Mouse (Mus musculus): ENCODE results near the gene Prl8a2. TPM values are rescaled to one million over a fixed set of nuclear protein-coding genes. Genes with fewer than 3 reads are reported as not detected.

The Prl8a2 gene
- not detected in 2 replicates for polyA plus RNA-seq (2016; fragmentation: Nextera tagmentation; extraction: Ambion mirVana)

DNA sequence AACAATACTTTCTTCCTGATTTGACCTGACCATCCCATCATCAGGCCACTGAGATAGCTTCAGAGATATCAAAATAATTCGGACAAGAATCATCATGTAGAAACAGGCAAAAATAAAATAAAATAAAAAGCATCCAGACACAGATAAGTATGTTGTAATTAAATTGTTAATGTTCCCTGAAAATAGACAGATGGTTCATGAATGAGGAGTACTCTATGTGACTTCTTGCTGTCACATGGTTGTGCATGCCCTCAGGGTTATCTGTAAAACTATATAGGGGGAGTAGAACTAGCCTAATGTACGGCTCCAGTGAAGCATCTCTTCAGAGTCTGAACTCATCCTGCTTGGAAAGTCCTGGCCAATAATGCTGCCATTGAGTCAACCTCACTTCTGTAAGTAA lies at the start of gene Prl8a2:
TSS of gene Prl8a2 (plus strand) at position 301 of the 400 bp plus-strand sequence.
- 45% methylated on average over 2 of the region's 2 CpGs for WGBS (ENCODE audit: insufficient replicate concordance)
- Histone ChIP-seq H3K9me3 (replicated peaks) (no peaks in the 10 kb centered on the region), H3K4me2 (no peak within 1 kb of the TSS), H3K27me3 (replicated peaks) (no peaks in the 10 kb centered on the region), H3K4me1 (no peaks in the 10 kb centered on the region), H3K36me3 (no peaks in the 10 kb centered on the region), H3K27ac (no peak within 1 kb of the TSS), H3K4me3 (no peak within 1 kb of the TSS), H3K9ac (no peak within 1 kb of the TSS)
- no peak for ATAC-seq

DNA sequence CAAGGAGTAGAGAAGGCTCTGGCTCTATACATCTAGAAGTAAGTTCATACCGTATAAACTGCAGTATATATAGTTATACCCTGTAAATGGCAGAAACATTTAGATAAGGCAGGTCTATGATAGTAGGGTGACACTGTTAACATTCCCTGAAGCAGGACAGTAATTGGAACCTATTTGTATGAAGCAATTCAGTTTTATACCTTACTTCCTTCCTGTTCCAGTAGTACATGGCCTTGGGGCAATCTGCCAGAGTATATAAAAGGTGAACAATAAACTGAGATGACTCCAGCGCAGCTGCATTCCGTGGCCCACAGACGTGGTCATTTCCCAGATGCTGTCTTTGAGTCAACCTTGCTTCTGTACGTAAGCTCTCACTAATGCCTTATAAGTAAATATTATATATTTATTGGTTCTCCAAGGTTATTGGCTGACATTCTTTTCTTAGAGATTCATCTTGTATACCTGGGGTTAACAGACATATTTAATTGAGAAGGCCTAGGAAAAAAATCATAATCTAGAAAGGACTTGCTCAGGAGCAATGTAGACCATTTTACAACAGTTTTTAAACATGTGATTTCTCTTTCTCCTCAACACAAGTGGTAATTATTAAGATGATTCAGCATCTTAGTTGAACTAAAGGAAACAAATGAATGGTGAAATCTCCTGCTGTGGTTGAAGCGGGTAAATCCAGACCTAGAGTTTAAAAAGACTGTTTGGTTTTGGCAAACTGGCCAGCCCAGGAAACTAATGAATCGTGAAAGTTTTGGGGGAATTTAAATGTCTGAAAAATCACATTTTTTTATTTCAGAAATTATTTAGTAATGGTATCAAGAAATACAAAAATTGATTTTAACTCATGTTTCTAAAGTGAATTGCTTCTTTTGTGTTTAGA lies 32.9 kb upstream of the Prl8a2 start, which contains the start of gene Prl6a1:
TSS of gene Prl6a1 (plus strand) at position 294 of the 892 bp plus-strand sequence.
- ATAC-seq, result no peak
- Histone ChIP-seq H3K36me3 (no peaks in the 10 kb centered on the region), H3K9me3 (replicated peaks) (no peaks in the 10 kb centered on the region), H3K27ac (no peak within 1 kb of the TSS), H3K4me1 (no peaks in the 10 kb centered on the region), H3K27me3 (replicated peaks) (no peaks in the 10 kb centered on the region), H3K4me2 (no peak within 1 kb of the TSS), H3K9ac (no peak within 1 kb of the TSS), H3K4me3 (no peak within 1 kb of the TSS)
- WGBS (ENCODE audit: insufficient replicate concordance), result 74% methylated on average over 7 of the region's 7 CpGs

DNA sequence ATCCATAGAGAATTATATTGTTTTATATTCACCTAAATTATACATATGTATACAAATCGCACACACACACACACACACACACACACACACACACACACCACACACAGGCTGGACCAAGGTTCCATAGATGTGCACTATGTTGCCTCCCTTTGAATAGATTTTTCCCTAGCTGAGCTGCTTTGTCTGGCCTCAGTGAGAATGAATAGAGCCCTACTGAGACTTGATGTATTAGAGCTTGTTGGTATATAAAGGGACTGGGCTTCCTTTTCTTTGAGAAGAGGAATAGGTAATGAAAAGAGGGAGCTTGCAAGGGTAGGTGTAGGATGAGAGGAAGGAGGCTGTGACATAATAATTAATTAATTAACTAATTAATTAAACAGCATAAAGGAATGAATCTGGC lies 10.5 kb upstream of the Prl8a2 start:
- H3K9me3 ChIP-seq (replicated peaks), result no peaks in the 10 kb centered on the region
- H3K9ac ChIP-seq, result no peak overlapping the region
- H3K27ac ChIP-seq, result no peak overlapping the region
- H3K4me1 ChIP-seq, result no peaks in the 10 kb centered on the region
- H3K4me2 ChIP-seq, result no peak overlapping the region
- 72% methylated on average over 1 of the region's 1 CpGs for WGBS (ENCODE audit: insufficient replicate concordance)
- no peaks in the 10 kb centered on the region for H3K36me3 ChIP-seq
- H3K27me3 ChIP-seq (replicated peaks), result no peaks in the 10 kb centered on the region
- no peak for ATAC-seq
- no peak overlapping the region for H3K4me3 ChIP-seq

- Histone ChIP-seq H3K4me1 (no peaks in the 10 kb centered on the region), H3K27me3 (replicated peaks) (no peaks in the 10 kb centered on the region), H3K9me3 (replicated peaks) (no peaks in the 10 kb centered on the region), H3K9ac (no peak overlapping the region), H3K27ac (no peak overlapping the region), H3K4me3 (no peak overlapping the region), H3K36me3 (no peaks in the 10 kb centered on the region), H3K4me2 (no peak overlapping the region)
- no peak for ATAC-seq
- WGBS (ENCODE audit: insufficient replicate concordance), result 52% methylated on average over 3 of the region's 3 CpGs
Measured at GRCm38 (mm10) chr13:27342733-27343275, 2.7 kb upstream of the Prl8a2 start.

DNA sequence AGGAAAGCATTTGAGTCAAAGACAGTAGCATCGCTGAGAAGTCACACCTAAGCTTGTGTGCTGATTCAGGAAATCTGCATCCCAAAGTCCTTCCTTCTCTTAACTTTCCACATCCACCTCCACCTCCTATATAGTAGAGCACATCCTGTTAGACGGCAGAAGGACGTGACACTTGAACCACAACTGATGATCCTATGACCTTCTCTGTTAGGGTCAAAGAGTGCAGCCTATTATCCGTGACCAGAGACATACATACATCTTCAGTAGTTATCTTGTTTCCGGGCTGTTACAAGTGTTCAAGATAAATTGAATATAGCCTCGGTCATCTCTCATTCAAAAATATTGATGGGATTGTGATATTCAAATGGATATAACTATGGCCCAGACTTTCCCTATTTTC lies 45.3 kb downstream of the Prl8a2 start, which contains the start of gene Prl2b1:
TSS of gene Prl2b1 (minus strand) at position 101 of the 400 bp plus-strand sequence.
- Histone ChIP-seq H3K9me3 (replicated peaks) (no peaks in the 10 kb centered on the region), H3K36me3 (no peaks in the 10 kb centered on the region), H3K9ac (no peak within 1 kb of the TSS), H3K27ac (no peak within 1 kb of the TSS), H3K4me3 (no peak within 1 kb of the TSS), H3K4me1 (no peaks in the 10 kb centered on the region), H3K27me3 (replicated peaks) (no peaks in the 10 kb centered on the region), H3K4me2 (no peak within 1 kb of the TSS)
- no peak for ATAC-seq
- 69% methylated on average over 6 of the region's 6 CpGs for WGBS (ENCODE audit: insufficient replicate concordance)

- 80% methylated on average over 7 of the region's 7 CpGs for WGBS (ENCODE audit: insufficient replicate concordance)
Measured at GRCm38 (mm10) chr13:27399061-27399724, 53.7 kb downstream of the Prl8a2 start.

More at GRCm38 (mm10) chr13:27399061-27399724, 53.7 kb downstream of the Prl8a2 start:
- Histone ChIP-seq H3K4me2 (no peak overlapping the region), H3K27ac (no peak overlapping the region), H3K9ac (no peak overlapping the region), H3K9me3 (replicated peaks) (no peaks in the 10 kb centered on the region), H3K4me3 (no peak overlapping the region), H3K36me3 (no peaks in the 10 kb centered on the region), H3K4me1 (no peaks in the 10 kb centered on the region), H3K27me3 (replicated peaks) (no peaks in the 10 kb centered on the region)
- no peak for ATAC-seq

Other genes starting within 250 kb of the Prl8a2 start
- not detected in 2 replicates for gene Prl3d2, start 224.0 kb upstream of the Prl8a2 start, polyA plus RNA-seq (2016; fragmentation: Nextera tagmentation; extraction: Ambion mirVana)
- gene Prl3d3, start 188.9 kb upstream of the Prl8a2 start, polyA plus RNA-seq (2016; fragmentation: Nextera tagmentation; extraction: Ambion mirVana), result not detected in 2 replicates
- gene Prl3c1, start 149.0 kb upstream of the Prl8a2 start, polyA plus RNA-seq (2016; fragmentation: Nextera tagmentation; extraction: Ambion mirVana), result not detected in 2 replicates
- gene Prl3b1, start 103.8 kb upstream of the Prl8a2 start, polyA plus RNA-seq (2016; fragmentation: Nextera tagmentation; extraction: Ambion mirVana), result not detected in 2 replicates
- not detected in 2 replicates for gene Prl3a1, start 86.2 kb upstream of the Prl8a2 start, polyA plus RNA-seq (2016; fragmentation: Nextera tagmentation; extraction: Ambion mirVana)
- not detected in 2 replicates for gene Prl6a1, start 33.0 kb upstream of the Prl8a2 start, polyA plus RNA-seq (2016; fragmentation: Nextera tagmentation; extraction: Ambion mirVana)
- not detected in 2 replicates for gene Prl2b1, start 45.2 kb downstream of the Prl8a2 start, polyA plus RNA-seq (2016; fragmentation: Nextera tagmentation; extraction: Ambion mirVana)
- not detected in 2 replicates for gene Prl8a6, start 93.0 kb downstream of the Prl8a2 start, polyA plus RNA-seq (2016; fragmentation: Nextera tagmentation; extraction: Ambion mirVana)
- gene Prl8a8, start 167.5 kb downstream of the Prl8a2 start, polyA plus RNA-seq (2016; fragmentation: Nextera tagmentation; extraction: Ambion mirVana), result not detected in 2 replicates
- gene Prl8a9, start 218.9 kb downstream of the Prl8a2 start, polyA plus RNA-seq (2016; fragmentation: Nextera tagmentation; extraction: Ambion mirVana), result not detected in 2 replicates
- not detected in 2 replicates for gene Prl8a1, start 236.5 kb downstream of the Prl8a2 start, polyA plus RNA-seq (2016; fragmentation: Nextera tagmentation; extraction: Ambion mirVana)

All from liver, embryonic 12.5 days (tissue).